Mouse (Mus musculus) fat pad, adult 2 months (tissue): ENCODE results near the gene Otud5.
"Not testable (repeated sequence)": the region's sequence is repeated elsewhere in the genome, so short reads cannot be mapped to it uniquely, and the experiment has no call there.

Experiments
- DNase-seq: peaks from one replicate; pipeline ENCODE4 v3.0.0-alpha.2; 2011; ENCODE audit warnings: low read depth, low spot score; ENCODE audit errors: extremely low read depth

Otud5 gene

GRCm38 (mm10) chrX:7841163-7842162, at the start of gene Otud5:
Gene Otud5 (plus strand): TSS chrX:7841364.
- peak; percentile 80 for DNase-seq

GRCm38 (mm10) chrX:7793361-7793760, 47.8 kb upstream of the Otud5 start:
- no peak for DNase-seq

- no peak for DNase-seq
Observed at GRCm38 (mm10) chrX:7795016-7795415, 46.1 kb upstream of the Otud5 start.

GRCm38 (mm10) chrX:7797327-7797726, 43.8 kb upstream of the Otud5 start:
- no peak for DNase-seq

GRCm38 (mm10) chrX:7802157-7802556, 39.0 kb upstream of the Otud5 start:
- DNase-seq: not testable (repeated sequence)

GRCm38 (mm10) chrX:7815016-7815415, 26.1 kb upstream of the Otud5 start:
- not testable (repeated sequence) for DNase-seq

- no peak for DNase-seq
Observed at GRCm38 (mm10) chrX:7821865-7822779, 19.0 kb upstream of the Otud5 start, which contains the start of gene Kcnd1. Gene Kcnd1 (plus strand): TSS chrX:7822289.

GRCm38 (mm10) chrX:7837146-7837545, 4.0 kb upstream of the Otud5 start:
- DNase-seq: no peak

- no peak for DNase-seq
Observed at GRCm38 (mm10) chrX:7840842-7841162, 362 bp upstream of the Otud5 start.

GRCm38 (mm10) chrX:7842318-7842717, 1.2 kb downstream of the Otud5 start:
- DNase-seq: no peak

- no peak for DNase-seq
Observed at GRCm38 (mm10) chrX:7847845-7848244, 6.7 kb downstream of the Otud5 start.

- no peak for DNase-seq
Observed at GRCm38 (mm10) chrX:7854578-7854977, 13.4 kb downstream of the Otud5 start.

- no peak for DNase-seq
Observed at GRCm38 (mm10) chrX:7859191-7859753, 18.1 kb downstream of the Otud5 start.

GRCm38 (mm10) chrX:7863181-7863580, 22.0 kb downstream of the Otud5 start:
- no peak for DNase-seq

GRCm38 (mm10) chrX:7864551-7864950, 23.4 kb downstream of the Otud5 start:
- DNase-seq: no peak

GRCm38 (mm10) chrX:7865343-7865742, 24.2 kb downstream of the Otud5 start:
- DNase-seq: no peak

GRCm38 (mm10) chrX:7865786-7866185, 24.6 kb downstream of the Otud5 start:
- DNase-seq: no peak

GRCm38 (mm10) chrX:7867141-7867540, 26.0 kb downstream of the Otud5 start:
- DNase-seq: no peak

GRCm38 (mm10) chrX:7868506-7868905, 27.3 kb downstream of the Otud5 start:
- no peak for DNase-seq

- no peak for DNase-seq
Observed at GRCm38 (mm10) chrX:7869826-7870225, 28.7 kb downstream of the Otud5 start.

- DNase-seq: peak; percentile 37
Observed at GRCm38 (mm10) chrX:7878007-7878419, 36.8 kb downstream of the Otud5 start, which contains the start of gene Pim2. Gene Pim2 (plus strand): TSS chrX:7878262.
